Mouse (Mus musculus) kidney, postnatal 0 days (tissue): Measurements from ENCODE around the gene Cnrip1. TPM values are rescaled to one million over a fixed set of nuclear protein-coding genes. Genes with fewer than 3 reads are reported as not detected.

Experiments used
- ATAC-seq: fragments of 200-750 bp; cut with Nextera tagmentation; replicated peaks from 2 replicates; pipeline ENCODE4 v1.8.0; 2017; ENCODE audit warnings: low read depth, moderate number of reproducible peaks, moderate TSS enrichment, moderate library complexity; ENCODE audit not compliant: low FRiP score
- DNase-seq: peaks from one replicate; pipeline ENCODE4 v3.0.0-alpha.2; 2016; ENCODE audit warnings: low spot score
- H3K27ac ChIP-seq: fragments of 300-500 bp; sonication (generic); 2 replicates; pipeline ENCODE4 v1.5.1; 2014; ENCODE audit warnings: mild to moderate bottlenecking
- H3K27me3 ChIP-seq: fragments of 300-500 bp; sonication (generic); 2 replicates; pipeline ENCODE4 v1.6.1; 2014; ENCODE audit warnings: low read length, mixed read lengths; ENCODE audit not compliant: insufficient read depth
- H3K36me3 ChIP-seq: fragments of 300-500 bp; sonication (generic); 2 replicates; pipeline ENCODE4 v1.6.1; 2014; ENCODE audit warnings: low read length, mixed read lengths; ENCODE audit not compliant: insufficient read depth
- H3K4me1 ChIP-seq: fragments of 300-500 bp; sonication (generic); replicated peaks from 2 replicates; pipeline ENCODE4 v1.6.1; 2014; ENCODE audit warnings: antibody characterized with exemption, low read length, mixed read lengths; ENCODE audit not compliant: insufficient read depth
- H3K4me2 ChIP-seq: fragments of 300-500 bp; sonication (generic); 2 replicates; pipeline ENCODE4 v1.6.1; 2014; ENCODE audit warnings: mild to moderate bottlenecking, low read length, moderate library complexity, mixed read lengths
- H3K4me3 ChIP-seq: fragments of 300-500 bp; sonication (generic); replicated peaks from 2 replicates; pipeline ENCODE4 v1.5.1; 2014; ENCODE audit warnings: low read depth, low read length
- H3K9ac ChIP-seq: fragments of 300-500 bp; sonication (generic); 2 replicates; pipeline ENCODE4 v1.6.1; 2014; ENCODE audit warnings: low read depth, low read length
- H3K9me3 ChIP-seq: fragments of 300-500 bp; sonication (generic); replicated peaks from 2 replicates; pipeline ENCODE4 v1.6.1; 2016; ENCODE audit warnings: low read length, inconsistent platforms, mixed read lengths
- CTCF ChIP-seq: IDR thresholded peaks from 2 replicates; pipeline ENCODE4 v1.5.1; 2016; ENCODE audit warnings: antibody characterized with exemption, low read depth, mild to moderate bottlenecking, moderate library complexity
- WGBS: fragments of 180-500 bp; shearing (Covaris S2); extraction: QIAGEN DNeasy Blood & Tissue Kit; methylation state at CpG from one replicate; pipeline ENCODE4 v1.1.7; 2014; 5-methylcytosine and 5-hydroxymethylcytosine counted together
- polyA plus RNA-seq: library from polyadenylated mRNA; unstranded; fragments of >200 nt; fragmentation: Nextera tagmentation; extraction: Ambion mirVana; gene quantifications from 2 replicates; pipeline ENCODE4 v1.2.1, GENCODE M21; 2015

Gene Cnrip1
- polyA plus RNA-seq, 1 experiment from 2014 or later = 27.1 TPM

DNA sequence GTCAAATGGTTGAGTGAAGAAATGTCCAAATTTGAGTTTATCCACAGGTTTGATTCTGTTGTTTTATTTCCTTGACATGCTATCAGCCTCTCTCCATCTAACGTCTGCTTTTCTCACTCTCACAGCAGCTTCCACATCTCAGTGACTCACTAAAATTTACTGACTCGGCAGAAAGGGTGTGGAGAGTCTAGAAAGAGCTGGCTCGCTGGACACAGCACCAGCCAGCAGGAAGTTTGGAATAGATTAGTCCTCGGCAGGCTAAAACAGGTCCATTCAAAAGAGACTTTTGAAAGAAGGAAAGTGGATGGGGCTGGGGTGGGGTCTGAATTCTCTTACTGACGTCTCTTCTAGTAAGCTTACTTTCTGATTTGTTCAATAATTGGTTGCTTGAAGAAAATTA, 34.7 kb downstream of the Cnrip1 start:
- Histone ChIP-seq H3K4me2 (no peak overlapping the region), H3K4me1 (no peaks in the 10 kb centered on the region), H3K9me3 (no peaks in the 10 kb centered on the region), H3K4me3 (no peak overlapping the region), H3K36me3 (no peaks in the 10 kb centered on the region), H3K27me3 (no peaks in the 10 kb centered on the region), H3K27ac (no peak overlapping the region), H3K9ac (no peak overlapping the region)
- peak; percentile 32 for DNase-seq
- ATAC-seq = no peak; the same call in 1 of the 2 replicates
- no peak for TF ChIP-seq CTCF
- WGBS = 4% methylated on average over 5 of the region's 5 CpGs

DNA sequence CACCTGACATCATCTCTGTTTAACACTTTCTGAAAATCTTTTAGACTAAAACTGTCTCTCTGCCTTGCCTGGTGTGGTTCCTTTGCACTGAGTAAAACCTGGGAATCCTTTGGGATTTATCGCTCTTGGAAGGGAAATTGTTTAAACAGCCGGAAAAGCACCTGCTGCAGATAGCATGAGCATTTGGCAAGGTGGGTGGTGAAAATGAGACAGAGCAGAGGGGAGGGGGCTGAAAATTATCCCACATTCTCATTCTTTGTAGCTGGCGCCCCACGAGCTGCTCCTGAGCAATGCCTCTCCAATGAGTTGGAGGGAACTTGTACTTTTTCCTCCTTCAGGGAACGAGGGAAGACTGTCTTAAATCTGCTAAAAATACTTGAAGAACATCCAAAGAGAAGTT, 55.5 kb downstream of the Cnrip1 start:
- TF ChIP-seq CTCF = no peak
- Histone ChIP-seq H3K36me3 (no peaks in the 10 kb centered on the region), H3K9ac (no peak overlapping the region), H3K4me2 (no peak overlapping the region), H3K4me1 (no peaks in the 10 kb centered on the region), H3K4me3 (no peak overlapping the region), H3K9me3 (no peaks in the 10 kb centered on the region), H3K27ac (no peak overlapping the region), H3K27me3 (no peaks in the 10 kb centered on the region)
- ATAC-seq (no peak), DNase-seq (no peak)
- 71% methylated on average over 5 of the region's 5 CpGs for WGBS

DNA sequence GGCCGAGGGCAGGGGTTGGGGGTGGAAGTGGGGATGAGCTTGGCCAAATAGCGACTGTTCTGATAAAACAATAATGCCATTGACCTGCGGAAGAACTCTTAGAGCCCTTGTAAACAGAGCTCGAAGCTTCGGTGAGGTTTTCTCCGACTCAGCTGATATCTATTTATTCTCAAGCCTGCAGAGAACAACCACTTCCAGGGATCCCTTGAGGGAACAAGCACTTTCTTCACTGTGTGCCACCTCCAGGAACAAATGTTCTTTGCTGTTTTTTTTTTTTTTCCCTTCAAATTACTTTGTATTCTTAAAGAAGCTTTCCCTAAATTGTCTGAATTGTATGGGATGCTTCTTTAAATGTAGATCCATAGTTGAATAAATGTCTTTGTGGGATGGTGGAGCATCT, 56.0 kb downstream of the Cnrip1 start:
- WGBS = 56% methylated on average over 6 of the region's 6 CpGs
- H3K27me3 ChIP-seq = no peaks in the 10 kb centered on the region
- no peaks in the 10 kb centered on the region for H3K36me3 ChIP-seq
- H3K4me2 ChIP-seq = no peak overlapping the region
- H3K9ac ChIP-seq = no peak overlapping the region
- H3K4me1 ChIP-seq = no peaks in the 10 kb centered on the region
- no peaks in the 10 kb centered on the region for H3K9me3 ChIP-seq
- DNase-seq (no peak), ATAC-seq (no peak)
- H3K27ac ChIP-seq = no peak overlapping the region
- H3K4me3 ChIP-seq = no peak overlapping the region
- TF ChIP-seq CTCF = no peak

DNA sequence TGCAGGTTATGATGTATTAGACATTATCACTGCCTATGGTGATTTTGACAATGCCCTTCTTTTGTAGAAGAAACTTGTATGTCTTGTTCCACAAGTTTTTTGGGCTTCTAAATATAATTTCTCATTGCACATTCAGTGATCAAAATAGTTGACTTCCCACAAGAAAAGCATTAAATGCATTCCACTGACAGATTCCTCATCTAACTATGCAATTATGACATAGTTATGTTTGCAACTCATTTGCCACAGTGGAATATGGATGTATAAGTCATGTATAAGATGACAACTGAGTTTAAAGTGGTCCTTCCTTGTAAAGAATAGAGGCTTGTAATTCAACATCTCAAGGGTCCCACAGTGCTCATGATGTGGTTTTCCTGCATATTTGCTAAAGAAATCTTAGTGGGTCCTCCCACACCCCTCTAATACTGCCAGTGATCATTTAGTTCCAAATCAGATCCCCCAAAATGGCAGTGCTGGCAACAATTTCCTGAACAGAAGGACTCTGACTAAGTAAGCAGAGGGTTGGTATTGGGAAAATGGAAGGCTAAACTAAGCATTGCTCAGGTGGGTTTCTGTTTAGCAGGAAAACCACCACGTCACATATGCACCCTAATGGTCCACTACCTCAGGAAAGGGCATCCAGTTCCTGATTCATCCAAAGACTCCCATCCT, 61.2 kb downstream of the Cnrip1 start:
- no peaks in the 10 kb centered on the region for H3K9me3 ChIP-seq
- no peak overlapping the region for H3K9ac ChIP-seq
- no peaks in the 10 kb centered on the region for H3K27me3 ChIP-seq
- no peaks in the 10 kb centered on the region for H3K36me3 ChIP-seq
- DNase-seq (no peak), ATAC-seq (no peak)
- TF ChIP-seq CTCF = no peak
- H3K4me2 ChIP-seq = no peak overlapping the region
- H3K27ac ChIP-seq = no peak overlapping the region
- H3K4me3 ChIP-seq = no peak overlapping the region
- H3K4me1 ChIP-seq = no peaks in the 10 kb centered on the region
- 59% methylated on average over 1 of the region's 1 CpGs for WGBS

DNA sequence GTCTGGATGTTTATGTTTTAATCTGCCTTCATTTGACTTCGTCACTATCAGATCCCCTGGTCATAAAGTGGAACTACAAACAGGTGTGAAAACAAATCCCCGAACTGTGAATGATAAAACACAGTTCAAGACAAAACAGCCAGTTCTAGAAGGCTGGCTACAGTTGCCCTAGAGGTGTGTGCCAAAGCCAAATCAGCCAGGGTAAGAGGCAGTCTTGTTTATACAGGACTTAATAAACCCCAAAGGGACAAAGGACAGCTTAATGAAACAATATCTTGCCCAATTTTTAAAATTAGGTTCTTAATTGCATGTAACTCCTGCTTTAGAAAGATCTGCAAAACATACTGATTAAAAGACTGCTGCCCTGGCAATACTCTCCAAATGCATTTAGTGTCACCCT, 75.0 kb downstream of the Cnrip1 start:
- Histone ChIP-seq H3K9me3 (no peaks in the 10 kb centered on the region), H3K36me3 (no peaks in the 10 kb centered on the region), H3K9ac (no peak overlapping the region), H3K27ac (no peak overlapping the region), H3K4me1 (no peaks in the 10 kb centered on the region), H3K27me3 (no peaks in the 10 kb centered on the region), H3K4me3 (no peak overlapping the region), H3K4me2 (no peak overlapping the region)
- TF ChIP-seq CTCF = no peak
- WGBS = 31% methylated on average over 2 of the region's 2 CpGs
- DNase-seq (no peak), ATAC-seq (no peak)

Other genes with a start within 250 kb of the Cnrip1 start
- gene Fbxo48, start 100.2 kb upstream of the Cnrip1 start, polyA plus RNA-seq = 0.42 and 0.71 TPM in 2 replicates
- 1.2 and 1.4 TPM in 2 replicates for gene Plek, start 795 bp downstream of the Cnrip1 start, polyA plus RNA-seq
- gene Ppp3r1, start 107.7 kb downstream of the Cnrip1 start, polyA plus RNA-seq = 103 and 105 TPM in 2 replicates
- gene Wdr92, start 130.5 kb downstream of the Cnrip1 start, polyA plus RNA-seq = 23.2 and 24.0 TPM in 2 replicates
- gene Pno1, start 160.0 kb downstream of the Cnrip1 start, polyA plus RNA-seq = 76.9 and 77.3 TPM in 2 replicates
- 115 and 118 TPM in 2 replicates for gene C1d, start 206.0 kb downstream of the Cnrip1 start, polyA plus RNA-seq